Mouse (Mus musculus): ENCODE results near the gene Ccdc9b. TPM values are rescaled to one million over a fixed set of nuclear protein-coding genes. Genes with fewer than 3 reads are reported as not detected.

Gene Ccdc9b
- polyA plus RNA-seq, 1 experiment from 2014 or later: 0.19 TPM

- Histone ChIP-seq H3K4me1 (replicated peaks; ENCODE audit: control insufficient read depth, insufficient read depth, low read length) (peaks cover 9% of the 10 kb centered on the region), H3K27ac (ENCODE audit: low read depth, low read length) (no peak overlapping the region), H3K36me3 (ENCODE audit: control insufficient read depth, insufficient read depth, low read length) (no peaks in the 10 kb centered on the region), H3K9me3 (ENCODE audit: control insufficient read depth, low read length) (no peaks in the 10 kb centered on the region), H3K9ac (ENCODE audit: low read depth, low read length) (no peak overlapping the region), H3K27me3 (replicated peaks; ENCODE audit: control insufficient read depth, insufficient read depth, low read length) (no peaks in the 10 kb centered on the region; the same call in none of the 2 replicates), H3K4me2 (no peak overlapping the region), H3K4me3 (ENCODE audit: low read depth, low read length) (no peak overlapping the region)
- ATAC-seq (replicated peaks; ENCODE audit: low FRiP score) (no peak), DNase-seq (ENCODE audit: low spot score) (no peak)
- 44% methylated on average over 3 of the region's 3 CpGs for WGBS
Observed at GRCm38 (mm10) chr2:118740341-118740740, 22.1 kb downstream of the Ccdc9b start.

- Histone ChIP-seq H3K36me3 (ENCODE audit: control insufficient read depth, insufficient read depth, low read length) (no peaks in the 10 kb centered on the region), H3K9ac (ENCODE audit: low read depth, low read length) (no peak overlapping the region), H3K4me3 (ENCODE audit: low read depth, low read length) (no peak overlapping the region), H3K4me2 (no peak overlapping the region), H3K27ac (ENCODE audit: low read depth, low read length) (no peak overlapping the region), H3K4me1 (replicated peaks; ENCODE audit: control insufficient read depth, insufficient read depth, low read length) (peaks cover 12% of the 10 kb centered on the region), H3K9me3 (ENCODE audit: control insufficient read depth, low read length) (no peaks in the 10 kb centered on the region), H3K27me3 (replicated peaks; ENCODE audit: control insufficient read depth, insufficient read depth, low read length) (peaks cover 3% of the 10 kb centered on the region; the same call in 1 of the 2 replicates)
- 73% methylated on average over 5 of the region's 5 CpGs for WGBS
- no peak for ATAC-seq (replicated peaks; ENCODE audit: low FRiP score)
- DNase-seq (ENCODE audit: low spot score): no peak
Observed at GRCm38 (mm10) chr2:118733341-118733740, 29.1 kb downstream of the Ccdc9b start.

- 86% methylated on average over 5 of the region's 5 CpGs for WGBS
- Histone ChIP-seq H3K4me3 (ENCODE audit: low read depth, low read length) (no peak overlapping the region), H3K9me3 (ENCODE audit: control insufficient read depth, low read length) (no peaks in the 10 kb centered on the region), H3K27me3 (replicated peaks; ENCODE audit: control insufficient read depth, insufficient read depth, low read length) (peaks cover 3% of the 10 kb centered on the region), H3K4me1 (replicated peaks; ENCODE audit: control insufficient read depth, insufficient read depth, low read length) (peaks cover 16% of the 10 kb centered on the region), H3K4me2 (no peak overlapping the region), H3K27ac (ENCODE audit: low read depth, low read length) (no peak overlapping the region), H3K9ac (ENCODE audit: low read depth, low read length) (no peak overlapping the region), H3K36me3 (ENCODE audit: control insufficient read depth, insufficient read depth, low read length) (no peaks in the 10 kb centered on the region)
- no peak for ATAC-seq (replicated peaks; ENCODE audit: low FRiP score)
- DNase-seq (ENCODE audit: low spot score): no peak
Observed at GRCm38 (mm10) chr2:118731981-118732380, 30.5 kb downstream of the Ccdc9b start.

- DNase-seq (ENCODE audit: low spot score): no peak
- peak; percentile 30; the same call in 1 of the 2 replicates for ATAC-seq (replicated peaks; ENCODE audit: low FRiP score)
- Histone ChIP-seq H3K27me3 (replicated peaks; ENCODE audit: control insufficient read depth, insufficient read depth, low read length) (peaks cover 3% of the 10 kb centered on the region), H3K4me2 (no peak overlapping the region), H3K27ac (ENCODE audit: low read depth, low read length) (no peak overlapping the region), H3K4me3 (ENCODE audit: low read depth, low read length) (no peak overlapping the region), H3K36me3 (ENCODE audit: control insufficient read depth, insufficient read depth, low read length) (no peaks in the 10 kb centered on the region), H3K9ac (ENCODE audit: low read depth, low read length) (no peak overlapping the region), H3K4me1 (replicated peaks; ENCODE audit: control insufficient read depth, insufficient read depth, low read length) (peaks cover 16% of the 10 kb centered on the region), H3K9me3 (ENCODE audit: control insufficient read depth, low read length) (no peaks in the 10 kb centered on the region)
- WGBS: 6% methylated on average over 3 of the region's 3 CpGs
Observed at GRCm38 (mm10) chr2:118730622-118730915, 31.9 kb downstream of the Ccdc9b start.

GRCm38 (mm10) chr2:118729816-118730621 is 32.4 kb downstream of the Ccdc9b start:
- Histone ChIP-seq H3K9ac (ENCODE audit: low read depth, low read length) (no peak overlapping the region), H3K27me3 (replicated peaks; ENCODE audit: control insufficient read depth, insufficient read depth, low read length) (peaks cover 3% of the 10 kb centered on the region), H3K4me1 (replicated peaks; ENCODE audit: control insufficient read depth, insufficient read depth, low read length) (peaks cover 16% of the 10 kb centered on the region), H3K9me3 (ENCODE audit: control insufficient read depth, low read length) (no peaks in the 10 kb centered on the region), H3K4me2 (no peak overlapping the region), H3K4me3 (ENCODE audit: low read depth, low read length) (no peak overlapping the region), H3K27ac (ENCODE audit: low read depth, low read length) (no peak overlapping the region), H3K36me3 (ENCODE audit: control insufficient read depth, insufficient read depth, low read length) (no peaks in the 10 kb centered on the region)
- DNase-seq (ENCODE audit: low spot score): no peak
- 28% methylated on average over 8 of the region's 8 CpGs for WGBS
- ATAC-seq (replicated peaks; ENCODE audit: low FRiP score): no peak

- ATAC-seq (replicated peaks; ENCODE audit: low FRiP score) (0 out of 2 replicates have a peak, but pooled peaks have one; percentile 17), DNase-seq (ENCODE audit: low spot score) (no peak)
- WGBS: 22% methylated on average over 4 of the region's 4 CpGs
- peaks cover 19% of the 10 kb centered on the region for H3K4me1 ChIP-seq (replicated peaks; ENCODE audit: control insufficient read depth, insufficient read depth, low read length)
- H3K9me3 ChIP-seq (ENCODE audit: control insufficient read depth, low read length): no peaks in the 10 kb centered on the region
- H3K4me3 ChIP-seq (ENCODE audit: low read depth, low read length): no peak overlapping the region
- no peak overlapping the region; the same call in 1 of the 2 replicates for H3K4me2 ChIP-seq
- H3K27ac ChIP-seq (ENCODE audit: low read depth, low read length): peak overlapping the region; percentile 56; the same call in 1 of the 2 replicates
- H3K27me3 ChIP-seq (replicated peaks; ENCODE audit: control insufficient read depth, insufficient read depth, low read length): peaks cover 5% of the 10 kb centered on the region
- 0 out of 2 replicates have a peak overlapping the region, but pooled peaks have one; percentile 20 for H3K9ac ChIP-seq (ENCODE audit: low read depth, low read length)
- no peaks in the 10 kb centered on the region for H3K36me3 ChIP-seq (ENCODE audit: control insufficient read depth, insufficient read depth, low read length)
Observed at GRCm38 (mm10) chr2:118729194-118729593, 33.3 kb downstream of the Ccdc9b start.

GRCm38 (mm10) chr2:118728337-118728736 is 34.1 kb downstream of the Ccdc9b start, which contains the start of gene Plcb2:
Gene Plcb2, minus strand, starts transcription at chr2:118728438.
- peaks cover 21% of the 10 kb centered on the region for H3K4me1 ChIP-seq (replicated peaks; ENCODE audit: control insufficient read depth, insufficient read depth, low read length)
- no peaks in the 10 kb centered on the region for H3K36me3 ChIP-seq (ENCODE audit: control insufficient read depth, insufficient read depth, low read length)
- peak within 1 kb of the TSS; percentile 42 for H3K4me2 ChIP-seq
- H3K27ac ChIP-seq (ENCODE audit: low read depth, low read length): peak within 1 kb of the TSS; percentile 56; the same call in 1 of the 2 replicates
- no peak for DNase-seq (ENCODE audit: low spot score)
- peaks cover 2% of the 10 kb centered on the region for H3K27me3 ChIP-seq (replicated peaks; ENCODE audit: control insufficient read depth, insufficient read depth, low read length)
- 6% methylated on average over 7 of the region's 7 CpGs for WGBS
- peak within 1 kb of the TSS; percentile 30 for H3K4me3 ChIP-seq (ENCODE audit: low read depth, low read length)
- H3K9ac ChIP-seq (ENCODE audit: low read depth, low read length): peak within 1 kb of the TSS; percentile 20
- peak; percentile 32; the same call in 1 of the 2 replicates for ATAC-seq (replicated peaks; ENCODE audit: low FRiP score)
- no peaks in the 10 kb centered on the region for H3K9me3 ChIP-seq (ENCODE audit: control insufficient read depth, low read length)

GRCm38 (mm10) chr2:118727911-118728310 is 34.5 kb downstream of the Ccdc9b start:
- DNase-seq (ENCODE audit: low spot score) (no peak), ATAC-seq (replicated peaks; ENCODE audit: low FRiP score) (no peak)
- 6% methylated on average over 9 of the region's 9 CpGs for WGBS
- Histone ChIP-seq H3K4me1 (replicated peaks; ENCODE audit: control insufficient read depth, insufficient read depth, low read length) (peaks cover 21% of the 10 kb centered on the region), H3K27ac (ENCODE audit: low read depth, low read length) (peak overlapping the region; percentile 53; the same call in 1 of the 2 replicates), H3K27me3 (replicated peaks; ENCODE audit: control insufficient read depth, insufficient read depth, low read length) (peaks cover 2% of the 10 kb centered on the region), H3K4me2 (peak overlapping the region; percentile 42), H3K4me3 (ENCODE audit: low read depth, low read length) (peak overlapping the region; percentile 30), H3K9me3 (ENCODE audit: control insufficient read depth, low read length) (no peaks in the 10 kb centered on the region), H3K9ac (ENCODE audit: low read depth, low read length) (peak overlapping the region; percentile 13; the same call in 1 of the 2 replicates), H3K36me3 (ENCODE audit: control insufficient read depth, insufficient read depth, low read length) (no peaks in the 10 kb centered on the region)

GRCm38 (mm10) chr2:118726873-118727272 is 35.6 kb downstream of the Ccdc9b start:
- no peak for ATAC-seq (replicated peaks; ENCODE audit: low FRiP score)

More at GRCm38 (mm10) chr2:118726873-118727272, 35.6 kb downstream of the Ccdc9b start:
- Histone ChIP-seq H3K4me1 (replicated peaks; ENCODE audit: control insufficient read depth, insufficient read depth, low read length) (peaks cover 24% of the 10 kb centered on the region), H3K9ac (ENCODE audit: low read depth, low read length) (no peak overlapping the region), H3K36me3 (ENCODE audit: control insufficient read depth, insufficient read depth, low read length) (no peaks in the 10 kb centered on the region), H3K4me2 (peak overlapping the region; percentile 42), H3K4me3 (ENCODE audit: low read depth, low read length) (peak overlapping the region; percentile 30; the same call in 1 of the 2 replicates), H3K27me3 (replicated peaks; ENCODE audit: control insufficient read depth, insufficient read depth, low read length) (peaks cover 2% of the 10 kb centered on the region), H3K27ac (ENCODE audit: low read depth, low read length) (no peak overlapping the region), H3K9me3 (ENCODE audit: control insufficient read depth, low read length) (no peaks in the 10 kb centered on the region)
- no peak for DNase-seq (ENCODE audit: low spot score)
- 88% methylated on average over 2 of the region's 2 CpGs for WGBS

Data from liver, embryonic 11.5 days (tissue).